Mouse (Mus musculus): ENCODE measurements around the gene Rtp2.
A peak's percentile ranks its signal among the peaks of the same experiment; 100 is the strongest.
"Not testable (repeated sequence)": the region's sequence is repeated elsewhere in the genome, so short reads cannot be mapped to it uniquely, and the experiment has no call there.

The Rtp2 gene

DNA sequence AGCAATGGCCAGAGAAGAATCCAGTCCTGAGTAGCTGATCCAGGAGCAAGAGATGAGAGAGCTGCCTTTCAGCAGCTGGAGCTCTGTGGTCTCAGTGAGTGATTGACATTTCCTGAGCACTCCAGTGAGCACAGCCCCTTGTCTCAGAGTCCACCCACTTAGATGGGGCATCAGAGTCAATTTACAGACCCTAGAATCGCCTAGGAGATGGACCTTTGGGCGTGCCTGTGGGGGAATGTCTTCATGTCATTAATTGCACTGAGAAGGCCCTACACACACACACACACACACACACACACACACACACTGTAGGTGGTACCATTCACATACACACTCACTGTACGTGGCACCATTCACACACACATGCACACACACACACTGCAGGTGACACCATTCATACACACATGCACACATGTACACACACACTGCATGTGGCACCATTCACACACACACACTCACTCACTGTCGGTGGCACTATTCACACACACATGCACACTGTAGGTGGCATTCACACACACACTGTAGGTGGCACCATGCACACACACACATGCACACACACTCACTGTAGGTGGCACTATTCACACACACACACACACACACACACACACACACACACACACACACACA lies 20.0 kb upstream of the Rtp2 start:
- no peak for DNase-seq (ENCODE audit: extremely low spot score, low read depth, low spot score)

DNA sequence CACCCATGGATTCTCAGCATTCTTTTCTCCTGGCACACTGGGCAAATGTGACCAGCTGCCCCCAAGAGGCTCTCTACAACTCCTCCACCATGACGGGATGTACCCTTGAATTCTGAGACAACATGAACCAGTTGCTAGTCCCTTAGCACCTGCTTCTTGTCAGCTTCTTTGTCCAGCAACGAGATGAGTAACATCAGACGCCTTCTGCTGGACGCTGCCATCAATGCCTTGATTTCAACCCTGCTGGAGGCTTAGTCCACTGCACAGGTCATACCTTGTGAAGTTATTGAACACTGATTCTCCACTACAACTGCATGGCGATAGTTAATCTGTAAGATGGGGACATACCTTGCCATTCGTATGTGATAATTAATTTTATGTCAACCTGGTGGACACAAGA lies 15.5 kb upstream of the Rtp2 start:
- DNase-seq (ENCODE audit: extremely low spot score, low read depth, low spot score), result no peak

DNA sequence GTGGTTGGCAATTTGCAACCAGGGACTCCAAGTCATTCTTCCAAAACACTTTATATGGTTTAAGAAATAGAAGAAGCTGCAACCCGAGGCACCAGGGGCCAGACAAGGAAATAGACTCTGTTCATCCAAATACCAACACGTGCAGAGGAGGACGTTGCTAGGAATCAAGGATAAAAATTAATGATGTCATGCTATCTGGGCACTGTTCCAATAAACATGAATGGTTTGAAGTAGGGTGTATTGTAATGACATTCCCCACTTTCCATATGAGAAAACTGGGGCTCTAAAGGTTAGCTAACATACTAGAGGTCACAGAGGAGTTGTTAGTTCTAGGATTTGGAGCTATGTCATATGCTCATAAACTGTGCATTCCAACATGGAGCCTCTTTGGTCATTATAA lies 12.6 kb upstream of the Rtp2 start:
- no peak for DNase-seq (ENCODE audit: extremely low spot score, low read depth, low spot score)

DNA sequence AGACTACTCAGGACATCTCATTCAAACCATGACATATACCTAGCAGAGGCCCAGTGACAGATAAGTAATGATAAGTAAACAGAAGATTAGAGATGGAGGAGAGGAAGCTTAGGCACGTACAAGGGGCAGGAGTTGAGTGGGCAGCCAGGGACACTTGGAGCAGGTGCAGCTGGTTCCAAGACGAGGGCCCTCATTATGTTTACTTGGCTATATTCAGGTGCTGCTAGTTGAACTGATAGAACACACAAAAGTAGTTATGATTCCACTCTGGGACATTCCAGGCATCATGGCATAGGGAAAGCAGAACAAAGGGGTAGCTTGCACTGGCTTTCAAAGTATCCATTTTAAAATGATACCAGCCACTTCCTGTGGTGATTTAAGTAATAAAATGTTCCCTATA lies 2.2 kb upstream of the Rtp2 start:
- DNase-seq (ENCODE audit: extremely low spot score, low read depth, low spot score), result no peak

DNA sequence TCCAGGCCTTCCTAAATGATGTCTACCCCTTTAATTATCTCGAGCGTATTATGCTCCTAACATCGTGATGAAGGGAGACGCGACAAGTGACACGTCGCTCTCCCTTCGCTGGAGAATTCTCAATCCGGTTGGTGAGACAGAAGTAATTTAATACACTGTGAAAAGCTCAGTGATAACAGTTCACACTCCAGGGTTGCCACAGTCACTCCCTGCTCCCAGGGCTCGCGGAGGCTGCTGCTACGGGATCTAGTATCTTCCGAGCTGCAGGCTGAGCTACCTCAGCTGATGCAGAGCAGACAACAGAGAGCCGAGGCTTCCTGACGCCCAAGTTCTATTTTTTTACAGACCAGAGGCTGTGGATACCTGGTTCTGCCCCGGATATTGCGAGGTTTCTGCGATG lies 919 bp downstream of the Rtp2 start:
- DNase-seq (ENCODE audit: extremely low spot score, low read depth, low spot score), result no peak

DNA sequence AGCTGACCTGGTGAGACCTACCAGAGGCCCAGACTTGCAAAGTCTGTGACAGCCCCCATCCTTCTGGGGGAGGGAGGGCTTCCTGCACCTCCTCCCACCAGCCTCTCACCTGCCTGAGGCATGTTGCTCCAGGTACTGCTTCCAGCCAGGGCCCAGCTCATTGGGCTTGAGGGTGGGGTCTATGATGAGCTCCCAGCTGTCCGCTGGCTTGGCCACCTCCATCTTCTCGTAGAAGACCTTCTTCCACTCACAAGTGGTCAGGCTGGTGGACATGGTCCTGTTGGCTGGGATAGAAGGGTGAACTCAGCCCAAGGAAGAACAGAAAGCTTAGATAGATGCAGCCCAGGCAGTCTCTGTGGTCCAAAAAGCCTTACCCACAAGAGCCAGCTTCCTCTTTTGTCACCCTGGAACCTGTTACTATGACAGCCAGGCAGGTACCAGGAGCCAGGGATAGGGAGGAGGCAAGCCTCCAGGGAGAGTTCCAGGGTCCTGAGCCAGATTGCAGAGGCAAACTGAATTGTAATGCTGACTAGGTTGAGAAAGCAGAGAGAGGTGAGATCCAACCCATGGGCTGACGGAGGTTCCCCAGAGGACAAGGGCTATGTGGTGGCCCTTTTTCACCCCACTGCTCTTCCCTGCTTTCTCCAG lies 1.6 kb downstream of the Rtp2 start:
- DNase-seq (ENCODE audit: extremely low spot score, low read depth, low spot score), result no peak

DNA sequence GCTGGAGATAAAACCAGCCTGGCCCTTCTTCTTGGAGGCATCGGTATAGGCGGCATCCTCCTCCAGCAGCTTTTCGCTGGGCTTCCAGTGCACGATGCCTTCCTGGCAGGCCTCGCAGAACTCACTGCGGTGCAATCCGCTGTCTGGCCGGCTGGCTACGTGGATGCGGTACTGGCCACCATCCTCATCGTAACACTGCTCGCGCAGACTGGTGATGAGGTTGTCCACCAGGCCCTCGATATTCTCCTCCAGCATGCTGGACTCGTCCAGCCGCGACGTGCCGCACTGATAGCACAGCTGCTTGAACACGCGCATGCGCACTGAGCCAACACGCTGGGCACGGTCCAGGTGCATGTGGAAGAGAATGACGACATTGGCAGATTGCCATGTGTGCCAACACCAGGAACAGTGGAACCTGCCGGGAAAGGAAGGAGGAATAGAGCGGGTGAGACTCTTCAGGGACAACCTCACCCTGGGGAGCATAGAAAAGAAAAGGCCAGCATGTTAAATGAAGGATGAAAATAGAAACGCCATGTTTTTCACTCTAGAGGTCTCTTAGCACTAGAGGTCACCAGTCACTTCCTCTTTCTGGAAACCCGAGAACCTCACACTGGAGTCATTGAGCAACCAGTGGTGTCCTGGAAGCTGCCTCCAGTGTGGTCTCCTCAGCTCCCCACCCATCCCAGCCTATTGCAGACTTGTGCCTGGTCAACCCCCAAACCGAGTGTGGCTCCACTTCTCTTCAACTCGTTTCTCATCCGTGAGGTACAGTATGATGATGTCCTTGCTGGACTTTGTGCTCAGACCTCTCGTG lies 4.7 kb downstream of the Rtp2 start:
- no peak for DNase-seq (ENCODE audit: extremely low spot score, low read depth, low spot score)

DNA sequence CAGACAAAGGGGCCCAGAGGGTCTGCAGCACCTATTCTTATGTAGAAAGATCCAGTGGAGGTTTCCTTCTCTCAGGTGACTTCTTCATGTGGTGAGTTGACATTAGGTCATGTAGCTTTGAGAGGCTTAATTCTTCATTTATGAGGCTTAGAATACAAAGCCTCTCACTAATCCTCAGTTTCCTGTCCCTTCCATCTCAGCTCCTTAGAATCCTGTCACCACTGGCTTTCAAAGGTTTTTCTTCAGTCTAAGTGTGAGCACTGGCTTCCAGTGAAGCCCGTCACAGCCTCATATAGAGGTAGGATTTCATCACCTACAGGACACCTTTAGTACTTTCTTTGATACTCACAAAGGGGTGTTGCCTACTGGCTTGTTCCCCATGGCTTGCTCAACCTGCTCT lies 9.3 kb downstream of the Rtp2 start:
- no peak for DNase-seq (ENCODE audit: extremely low spot score, low read depth, low spot score)

DNA sequence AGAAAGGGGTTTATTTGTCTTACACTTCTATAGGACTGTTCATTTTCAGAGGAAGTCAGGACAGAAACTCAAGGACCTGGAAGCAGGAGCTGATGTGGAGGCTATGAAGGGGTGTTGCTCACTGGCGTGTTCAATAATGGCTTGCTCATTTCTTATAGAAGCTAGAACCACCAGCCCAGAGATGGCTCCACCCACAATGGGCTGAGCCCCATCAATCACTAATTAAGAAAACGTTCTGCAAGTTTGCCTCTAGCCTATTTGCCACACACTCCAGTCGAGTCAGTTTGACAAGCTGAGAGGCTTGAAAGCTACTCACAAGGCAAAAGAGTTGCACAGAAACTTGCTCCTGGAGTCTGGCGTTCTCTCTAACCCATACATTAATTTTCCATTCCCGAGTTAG lies 10.5 kb downstream of the Rtp2 start:
- no peak for DNase-seq (ENCODE audit: extremely low spot score, low read depth, low spot score)

DNA sequence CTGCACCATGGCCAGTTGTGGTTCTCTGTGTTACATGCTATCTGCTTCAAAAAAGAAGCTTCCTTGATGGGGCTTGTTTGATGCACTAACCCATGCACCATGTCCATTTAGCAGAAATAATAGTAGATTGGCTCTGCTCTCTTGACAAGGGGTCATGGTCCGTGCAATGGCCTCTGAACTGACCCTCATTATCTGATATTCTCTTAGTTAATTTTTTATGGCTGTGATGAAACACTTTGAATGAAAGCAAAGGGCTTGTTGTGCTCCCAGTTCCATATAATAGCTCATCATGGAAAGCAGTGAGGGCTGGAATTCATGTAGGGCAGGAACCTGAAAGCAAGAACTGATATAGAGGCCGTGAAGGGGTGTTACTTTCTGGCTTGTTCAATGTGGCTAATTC lies 12.8 kb downstream of the Rtp2 start:
- DNase-seq (ENCODE audit: extremely low spot score, low read depth, low spot score), result no peak

DNA sequence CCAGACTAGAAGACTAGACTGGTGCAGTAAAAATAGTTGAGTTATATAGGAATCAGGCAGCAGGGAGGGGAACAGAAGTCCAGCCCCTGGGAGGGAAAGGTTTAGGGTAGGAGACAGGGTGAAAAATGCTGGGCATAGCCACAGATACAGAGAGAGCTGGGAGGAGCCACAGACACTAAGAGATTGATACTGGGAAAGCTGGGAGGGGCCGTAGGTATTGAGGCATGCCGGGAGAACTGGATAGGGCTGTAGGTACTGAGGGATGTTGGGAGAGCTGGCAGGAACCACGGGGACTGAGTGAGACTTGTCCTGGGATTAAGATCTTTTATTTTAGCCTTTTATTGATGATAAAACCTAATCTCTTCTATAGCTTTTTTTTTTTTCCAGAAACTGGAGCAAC lies 18.8 kb downstream of the Rtp2 start:
- DNase-seq (ENCODE audit: extremely low spot score, low read depth, low spot score), result no peak

DNA sequence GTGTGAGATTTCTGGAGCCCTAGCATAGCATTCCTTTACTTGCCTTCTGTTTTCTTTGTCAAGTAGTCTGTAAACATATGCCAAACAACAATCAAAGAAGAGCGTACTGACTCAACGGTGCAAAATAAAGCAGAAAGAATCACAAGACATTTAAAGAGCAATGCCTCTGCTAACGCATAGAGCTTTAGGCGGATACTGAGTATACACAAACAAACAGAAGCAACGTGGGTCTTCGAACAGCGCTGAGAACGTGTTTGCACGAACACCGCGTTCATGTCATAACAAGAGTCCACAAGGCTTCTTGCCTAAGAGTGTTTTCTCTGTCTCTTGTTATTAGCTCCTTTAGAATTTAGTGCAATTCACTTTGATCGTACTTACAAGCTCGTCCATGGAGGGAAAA lies 19.5 kb downstream of the Rtp2 start:
- DNase-seq (ENCODE audit: extremely low spot score, low read depth, low spot score), result no peak

DNA sequence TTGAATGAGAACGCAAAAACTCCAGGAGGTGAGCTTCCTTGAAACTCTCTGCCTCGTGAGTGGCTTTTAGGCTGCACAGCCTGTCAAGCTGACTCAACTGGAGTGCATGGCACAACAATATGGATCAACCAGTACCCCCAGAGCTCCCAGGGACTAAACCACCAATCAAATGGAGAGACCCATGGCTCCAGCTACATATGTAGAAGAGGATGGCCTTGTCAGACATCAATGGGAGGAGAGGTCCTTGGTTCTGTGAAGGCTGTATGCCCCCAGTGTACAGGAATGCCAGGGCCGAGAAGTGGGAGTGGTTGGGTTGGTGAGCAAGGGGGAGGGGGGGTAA lies 23.2 kb downstream of the Rtp2 start:
- not testable (repeated sequence) for DNase-seq (ENCODE audit: extremely low spot score, low read depth, low spot score)

DNA sequence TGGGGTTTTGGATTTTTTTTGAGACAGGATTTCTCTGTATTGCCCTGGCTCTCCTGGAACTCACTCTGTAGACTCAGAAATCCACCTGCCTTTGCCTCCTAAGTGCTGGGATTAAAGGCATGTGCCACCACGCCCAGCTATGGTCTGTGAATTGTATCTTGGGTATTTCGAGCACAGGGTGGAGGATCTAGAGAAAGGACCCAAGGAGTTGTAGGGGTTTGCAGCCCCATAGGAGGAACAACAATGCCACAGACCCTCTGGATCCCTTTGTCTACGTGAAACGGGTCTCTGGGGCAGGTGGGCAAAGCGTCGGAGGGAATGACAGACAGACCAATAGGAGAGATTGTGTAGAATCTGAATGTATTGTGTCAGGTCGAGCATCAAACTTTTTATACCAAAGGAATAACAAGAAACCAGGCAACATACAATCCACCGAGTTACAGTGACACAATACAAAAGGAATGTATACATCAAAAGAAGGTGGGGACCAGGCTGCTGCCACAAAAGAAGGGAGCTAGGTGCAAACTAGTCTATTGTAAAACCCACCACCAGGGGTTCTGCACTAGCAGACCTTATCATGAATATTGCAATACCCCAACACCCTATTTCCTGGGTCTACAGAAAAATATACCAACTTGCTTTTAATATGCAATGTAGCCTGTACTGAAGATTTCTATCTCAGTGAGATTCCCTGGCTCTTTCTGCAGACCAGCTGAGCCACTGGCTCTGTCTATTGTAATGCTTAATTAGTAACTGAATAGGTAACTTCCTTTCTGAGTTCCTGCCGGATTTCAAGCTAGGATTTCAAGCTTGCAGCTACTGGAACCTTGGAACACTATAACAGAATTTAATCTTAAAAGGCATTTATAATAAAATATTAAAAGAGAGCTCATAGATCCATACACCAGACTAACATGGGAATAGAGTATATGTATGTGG lies 23.8 kb downstream of the Rtp2 start:
- not testable (repeated sequence) for DNase-seq (ENCODE audit: extremely low spot score, low read depth, low spot score)

DNA sequence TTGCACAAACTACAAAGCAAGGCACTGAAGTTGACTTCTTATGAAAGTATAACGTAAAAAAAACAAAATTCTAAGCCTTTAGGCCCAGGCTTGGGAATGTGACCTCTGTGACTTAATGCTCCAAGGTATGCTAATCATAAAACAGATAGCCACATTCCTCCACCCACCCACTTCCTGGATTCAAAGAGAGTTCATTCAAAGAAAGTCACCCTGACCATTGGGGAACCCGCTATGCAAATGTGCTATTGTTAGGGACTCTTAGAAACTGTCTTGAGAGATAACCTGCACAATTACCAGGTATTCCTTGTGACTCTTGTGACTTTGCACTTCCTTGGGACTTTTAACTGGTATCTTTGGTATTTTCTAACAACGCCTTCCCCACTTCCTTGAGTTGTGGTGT lies 25.6 kb downstream of the Rtp2 start:
- DNase-seq (ENCODE audit: extremely low spot score, low read depth, low spot score), result not testable (repeated sequence)

DNA sequence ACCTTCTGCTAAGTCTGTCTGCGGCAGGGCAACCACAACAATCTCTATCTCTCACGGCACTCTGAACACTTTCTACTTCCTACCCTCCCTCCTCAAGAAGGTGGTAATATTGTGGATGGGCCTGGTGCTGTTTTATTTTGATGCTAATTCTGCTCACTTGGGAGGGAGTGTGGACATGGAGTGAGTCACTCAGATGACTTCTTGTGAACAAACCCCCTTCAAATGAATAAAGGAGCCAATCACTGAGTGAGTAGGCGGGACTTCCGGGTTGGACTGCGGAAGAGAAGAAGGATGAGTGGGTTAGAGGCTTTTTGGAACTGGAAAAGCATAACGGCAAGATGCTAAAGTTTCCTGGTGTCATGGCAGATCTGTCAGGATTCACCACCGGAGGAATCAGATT lies 30.8 kb downstream of the Rtp2 start:
- no peak for DNase-seq (ENCODE audit: extremely low spot score, low read depth, low spot score)

DNA sequence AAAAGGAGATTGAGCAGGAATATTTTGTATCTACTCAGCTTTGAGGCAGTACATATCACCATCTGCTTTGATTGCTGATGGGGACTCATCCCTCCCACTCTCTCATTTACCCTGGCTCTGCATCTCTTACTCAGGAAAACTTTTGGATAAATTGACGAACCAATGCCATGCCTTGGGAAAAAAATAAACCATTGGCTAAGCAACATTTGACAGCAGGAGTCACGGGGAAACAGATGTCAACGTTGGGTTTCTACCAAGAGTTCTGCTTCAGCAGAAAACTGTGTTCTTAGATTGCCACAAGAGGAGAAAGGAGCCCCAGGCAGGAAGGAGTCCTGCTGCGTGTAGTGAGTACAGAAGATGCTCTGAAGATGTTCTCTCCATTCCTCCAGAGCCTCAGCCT lies 32.1 kb downstream of the Rtp2 start:
- DNase-seq (ENCODE audit: extremely low spot score, low read depth, low spot score), result no peak

DNA sequence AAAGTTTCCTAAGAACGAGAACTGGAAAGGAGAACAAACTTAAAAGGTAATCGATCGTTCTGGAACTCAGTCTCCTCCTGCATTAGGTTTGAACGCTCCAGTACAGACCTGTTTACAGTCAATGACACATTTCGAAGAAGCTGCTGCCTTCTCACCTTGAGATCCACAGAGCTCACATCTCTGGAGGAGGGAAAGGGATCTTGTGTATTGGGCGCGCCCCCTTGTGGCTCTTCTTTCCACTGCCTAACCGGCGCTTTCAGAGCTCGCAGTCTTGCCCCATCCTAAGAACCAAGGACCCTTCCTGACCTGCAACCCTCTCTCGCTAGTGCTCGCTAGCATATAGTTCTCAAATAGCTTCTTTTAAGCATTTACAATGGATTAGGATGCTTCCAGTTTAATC lies 33.4 kb downstream of the Rtp2 start:
- DNase-seq (ENCODE audit: extremely low spot score, low read depth, low spot score), result peak; percentile 54

DNA sequence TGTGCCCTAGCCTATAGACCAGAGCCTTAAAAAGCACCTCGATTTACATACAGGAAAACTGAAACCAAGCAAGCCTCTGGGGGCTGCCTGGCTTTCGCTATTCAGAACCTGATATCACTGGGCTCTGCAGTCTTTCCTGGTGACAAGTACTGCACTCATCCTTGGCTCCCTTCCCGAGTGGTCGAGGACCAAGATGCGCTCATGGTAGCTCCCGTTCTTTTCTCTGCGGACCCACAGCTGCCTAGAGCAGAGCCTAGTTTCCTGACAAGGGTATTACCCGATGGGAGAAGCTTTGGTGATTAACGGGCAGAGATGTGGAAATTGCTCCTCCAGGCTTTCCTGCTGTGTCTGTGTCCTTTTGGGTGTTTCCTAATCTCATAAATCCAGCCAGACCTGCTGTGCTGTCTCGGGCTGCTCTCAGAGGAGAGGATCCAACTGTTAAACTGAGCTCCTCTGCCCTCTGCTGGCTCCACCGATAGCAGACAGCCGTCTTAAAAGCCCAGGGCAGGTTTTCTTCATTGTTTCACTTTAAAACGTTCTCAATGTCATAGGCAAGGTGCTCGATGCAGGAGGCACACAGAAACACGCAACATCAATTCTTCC lies 34.1 kb downstream of the Rtp2 start:
- no peak for DNase-seq (ENCODE audit: extremely low spot score, low read depth, low spot score)

DNA sequence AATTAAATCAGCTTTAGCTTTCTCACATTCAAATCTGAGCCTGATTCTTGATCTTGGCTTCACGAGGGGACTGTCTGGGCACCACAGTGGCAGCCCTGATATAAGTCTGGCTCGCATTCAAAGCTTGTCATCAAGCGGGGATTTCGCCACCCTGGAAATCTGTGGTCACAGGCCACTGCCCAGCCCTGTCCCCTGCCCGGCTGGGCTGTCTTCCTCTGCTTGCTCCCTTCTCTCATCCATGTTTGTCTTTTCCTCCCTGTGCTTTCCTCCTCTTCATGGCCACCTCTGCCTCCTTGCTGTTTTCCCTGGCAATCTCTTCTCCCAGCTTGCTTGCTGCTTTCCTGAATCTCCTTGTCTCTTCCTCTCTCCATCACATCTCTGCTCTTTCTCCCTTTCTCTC lies 34.7 kb downstream of the Rtp2 start:
- no peak for DNase-seq (ENCODE audit: extremely low spot score, low read depth, low spot score)

DNA sequence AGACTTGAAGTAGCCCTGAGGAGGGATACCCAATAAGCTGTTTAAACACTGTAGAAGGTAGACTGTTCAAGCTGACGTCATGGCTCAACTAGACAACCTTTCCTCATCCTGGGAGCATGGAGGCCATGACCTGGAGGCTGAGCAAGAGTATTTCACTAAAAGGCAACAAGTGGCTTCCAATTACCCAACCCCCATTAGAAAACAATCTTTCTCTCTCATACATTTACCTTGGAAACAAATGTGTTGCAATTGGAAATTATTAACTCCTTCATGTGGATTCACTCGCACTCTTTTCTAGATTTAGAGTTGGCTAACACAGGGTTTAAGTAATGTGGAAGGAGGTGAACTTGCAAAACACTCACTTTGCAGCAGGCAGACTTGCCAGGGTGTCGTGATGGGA lies 37.1 kb downstream of the Rtp2 start:
- no peak for DNase-seq (ENCODE audit: extremely low spot score, low read depth, low spot score)

Measured in hindlimb bud, embryonic 11.5 days (tissue).